Mouse (Mus musculus) myocyte (in vitro differentiated cells): ENCODE measurements around the gene Thrsp. TPM values are rescaled to one million over a fixed set of nuclear protein-coding genes. Genes with fewer than 3 reads are reported as not detected.
A peak's percentile ranks its signal among the peaks of the same experiment; 100 is the strongest.

Source experiments
- H3K27me3 ChIP-seq: one replicate; pipeline ENCODE4 v1.6.1; 2011; ENCODE audit not compliant: control insufficient read depth, insufficient read depth, insufficient read length
- H3K36me3 ChIP-seq: one replicate; pipeline ENCODE4 v1.6.1; 2011; ENCODE audit not compliant: control insufficient read depth, insufficient read depth
- H3K4me2 ChIP-seq: one replicate; pipeline ENCODE4 v1.6.1; 2011; ENCODE audit warnings: low read depth, control low read depth
- H3K4me3 ChIP-seq: one replicate; pipeline ENCODE4 v1.5.1; 2011; ENCODE audit warnings: mild to moderate bottlenecking, control low read depth, moderate library complexity
- H3K79me2 ChIP-seq: one replicate; pipeline ENCODE4 v1.6.1; 2011; ENCODE audit not compliant: control insufficient read depth, insufficient read depth
- H3ac ChIP-seq: one replicate; pipeline ENCODE4 v1.6.1; 2011; ENCODE audit not compliant: control insufficient read depth, insufficient read length
- CEBPB ChIP-seq: IDR thresholded peaks from 2 replicates; pipeline ENCODE4 v1.6.1; 2011; ENCODE audit warnings: mild to moderate bottlenecking, moderate library complexity; ENCODE audit not compliant: poor library complexity, insufficient read depth, severe bottlenecking
- E2F4 ChIP-seq: IDR thresholded peaks from one replicate; pipeline ENCODE4 v1.6.1; 2011; ENCODE audit warnings: mild to moderate bottlenecking, control low read depth, moderate library complexity; ENCODE audit not compliant: insufficient read depth
- MAX ChIP-seq: IDR thresholded peaks from one replicate; pipeline ENCODE4 v1.6.1; 2011; ENCODE audit warnings: low read depth, mild to moderate bottlenecking, control low read depth
- MYOD1 ChIP-seq, 3 experiments: IDR thresholded peaks; one replicate each; pipeline ENCODE4 v1.6.1; 2011; ENCODE audit warnings: control low read depth in 2 of 3, low read depth in 2 of 3, mild to moderate bottlenecking in 2 of 3, moderate library complexity in 1 of 3; ENCODE audit not compliant: insufficient read length in 2 of 3, control insufficient read depth in 1 of 3
- MYOG ChIP-seq, 3 experiments: IDR thresholded peaks; one replicate each; pipeline ENCODE4 v1.6.1; 2011; ENCODE audit warnings: control low read depth in 2 of 3, low read depth in 2 of 3, mild to moderate bottlenecking in 2 of 3; ENCODE audit not compliant: insufficient read length in 2 of 3, control insufficient read depth in 1 of 3, insufficient read depth in 1 of 3
- POLR2A ChIP-seq: IDR thresholded peaks from one replicate; pipeline ENCODE4 v1.6.1; 2011; ENCODE audit warnings: low read depth, mild to moderate bottlenecking, control low read depth, moderate library complexity; ENCODE audit not compliant: insufficient read length
- POLR2AphosphoS2 ChIP-seq: IDR thresholded peaks from one replicate; pipeline ENCODE4 v1.6.1; 2011; ENCODE audit warnings: low read depth, control low read depth; ENCODE audit not compliant: insufficient read length
- REST ChIP-seq: IDR thresholded peaks from one replicate; pipeline ENCODE4 v1.6.1; 2011; ENCODE audit warnings: mild to moderate bottlenecking, control low read depth, moderate library complexity; ENCODE audit not compliant: insufficient read depth, insufficient read length
- SRF ChIP-seq: IDR thresholded peaks from one replicate; pipeline ENCODE4 v1.6.1; 2011; ENCODE audit warnings: low read depth; ENCODE audit not compliant: control insufficient read depth, insufficient read length
- TCF12 ChIP-seq: IDR thresholded peaks from one replicate; pipeline ENCODE4 v1.6.1; 2011; ENCODE audit warnings: mild to moderate bottlenecking, control low read depth; ENCODE audit not compliant: poor library complexity, insufficient read depth, severe bottlenecking
- TCF3 ChIP-seq: IDR thresholded peaks from one replicate; pipeline ENCODE4 v1.6.1; 2011; ENCODE audit warnings: low read depth, control low read depth; ENCODE audit not compliant: insufficient read length
- USF1 ChIP-seq: IDR thresholded peaks from one replicate; pipeline ENCODE4 v1.6.1; 2011; ENCODE audit warnings: low read depth, mild to moderate bottlenecking, control low read depth, moderate library complexity
- polyA plus RNA-seq: library from polyadenylated mRNA; unstranded; fragments of >200 nt; fragmentation: generic; extraction: Trizol; gene quantifications from one replicate; pipeline ENCODE4 v1.2.1, GENCODE M21; 2012; ENCODE audit warnings: missing spikeins

The Thrsp gene
- 0.02 TPM for polyA plus RNA-seq

DNA sequence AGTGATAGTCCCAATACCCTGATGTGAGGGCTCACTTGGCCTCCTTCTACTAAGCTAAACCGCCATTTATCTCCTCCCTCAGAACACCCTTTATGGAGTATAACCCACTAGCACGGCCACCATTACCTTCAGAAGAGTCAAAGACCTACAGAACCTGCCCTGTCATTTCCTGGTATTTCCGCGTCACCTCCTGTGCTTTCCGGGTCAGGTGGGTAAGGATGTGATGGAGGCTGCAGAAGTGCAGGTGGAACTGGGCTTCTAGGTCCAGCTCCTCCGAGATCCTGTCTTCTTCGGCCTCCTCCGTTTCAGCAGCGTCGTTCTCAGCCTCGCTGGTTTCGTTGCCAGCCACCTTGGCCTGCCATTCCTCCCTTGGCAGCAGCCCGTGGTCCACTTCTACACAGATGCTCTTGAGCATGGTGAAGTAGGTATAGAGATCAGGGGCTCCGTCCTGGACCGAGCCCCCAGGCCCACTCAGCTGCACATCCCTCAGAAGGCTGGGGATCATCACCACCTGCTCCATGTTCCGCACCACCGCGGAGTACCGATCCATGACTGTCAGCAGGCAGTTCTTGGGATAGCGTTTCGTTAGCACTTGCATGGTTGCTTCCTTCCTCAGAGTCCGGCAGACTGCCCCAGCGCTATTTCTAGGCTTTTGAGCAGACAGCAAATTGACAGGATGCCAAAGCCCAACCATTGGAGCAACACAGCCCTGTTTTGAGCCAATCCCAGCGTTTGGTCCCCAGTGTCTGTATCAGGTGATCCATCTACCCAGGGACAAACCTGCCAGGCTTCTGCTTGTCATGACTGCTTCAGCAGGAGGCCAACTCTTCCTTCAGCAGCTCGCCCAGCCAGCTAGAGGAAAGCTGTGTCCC, at the start of gene Thrsp:
Thrsp (minus strand) TSS at position 825 of the 872 bp plus-strand sequence.
- no peak within 1 kb of the TSS for H3K4me3 ChIP-seq
- no peaks in the 10 kb centered on the region for H3K27me3 ChIP-seq
- TF ChIP-seq POLR2A (no peak), MAX (no peak), TCF3 (no peak), REST (no peak), CEBPB (no peak), USF1 (no peak), MYOG (IDR thresholded peaks at IDR 0.05; ENCODE audit: control insufficient read depth in 1 of 3, insufficient read depth in 1 of 3, insufficient read length in 2 of 3, low read depth in 2 of 3) (no peak), SRF (no peak), E2F4 (no peak), MYOD1 (IDR thresholded peaks at IDR 0.05; ENCODE audit: control insufficient read depth in 1 of 3, insufficient read length in 2 of 3, low read depth in 2 of 3) (no peak), TCF12 (no peak), POLR2AphosphoS2 (no peak)
- H3K36me3 ChIP-seq = no peaks in the 10 kb centered on the region
- no peaks in the 10 kb centered on the region for H3K79me2 ChIP-seq
- H3ac ChIP-seq = no peak within 1 kb of the TSS
- no peak within 1 kb of the TSS for H3K4me2 ChIP-seq

DNA sequence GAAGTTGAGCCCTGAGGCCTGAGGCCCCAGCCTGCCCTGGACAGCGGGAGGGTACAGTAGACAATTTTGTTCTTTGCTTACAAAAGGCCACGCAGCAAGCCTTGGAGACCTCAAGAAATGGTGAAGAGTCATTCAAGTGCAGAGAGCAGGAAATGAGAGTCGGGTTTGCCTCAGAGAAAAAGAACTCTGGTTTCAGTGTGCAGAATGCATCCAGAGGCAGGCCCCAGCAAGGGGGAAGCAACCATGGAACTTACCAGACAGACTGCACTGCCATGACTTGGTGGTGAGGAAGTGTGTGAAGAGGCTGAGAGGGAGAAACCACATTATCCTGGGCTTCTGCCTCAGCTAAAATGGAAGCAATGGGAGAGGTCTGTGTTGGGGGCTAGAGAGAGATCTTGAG, 38.0 kb upstream of the Thrsp start:
- Histone ChIP-seq H3ac (no peak overlapping the region), H3K4me3 (no peak overlapping the region), H3K4me2 (no peak overlapping the region), H3K36me3 (no peaks in the 10 kb centered on the region), H3K27me3 (no peaks in the 10 kb centered on the region), H3K79me2 (no peaks in the 10 kb centered on the region)
- TF ChIP-seq MAX = no peak
- no peak for TF ChIP-seq SRF
- TF ChIP-seq POLR2A = no peak
- no peak for TF ChIP-seq TCF12
- no peak for TF ChIP-seq REST
- TF ChIP-seq MYOG (IDR thresholded peaks at IDR 0.05; ENCODE audit: control insufficient read depth in 1 of 3, insufficient read depth in 1 of 3, insufficient read length in 2 of 3, low read depth in 2 of 3) = no peak
- TF ChIP-seq USF1 = no peak
- TF ChIP-seq TCF3 = no peak
- no peak for TF ChIP-seq MYOD1 (IDR thresholded peaks at IDR 0.05; ENCODE audit: control insufficient read depth in 1 of 3, insufficient read length in 2 of 3, low read depth in 2 of 3)
- TF ChIP-seq CEBPB = no peak
- TF ChIP-seq POLR2AphosphoS2 = no peak
- TF ChIP-seq E2F4 = no peak

DNA sequence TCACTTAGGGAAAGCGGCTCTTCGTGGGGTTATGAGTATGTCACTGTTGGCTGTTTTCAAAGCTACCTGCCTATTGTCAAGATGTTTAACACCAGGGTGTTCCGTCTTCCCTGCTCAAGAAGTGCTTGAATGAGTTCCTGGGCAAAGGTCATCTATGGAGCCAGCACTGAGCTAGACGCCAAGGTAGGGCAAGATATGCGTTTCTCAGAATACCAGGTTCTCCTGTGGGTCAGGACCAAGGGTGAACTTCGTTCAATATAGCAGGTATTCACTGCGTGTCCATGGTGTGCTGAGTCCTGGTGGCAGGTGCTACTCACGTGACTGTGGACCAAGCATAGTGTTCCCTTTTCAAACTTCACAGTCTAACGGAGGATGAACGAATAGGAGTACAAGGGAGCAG, 37.3 kb upstream of the Thrsp start:
- TF ChIP-seq E2F4 (no peak), POLR2A (no peak), POLR2AphosphoS2 (no peak), TCF3 (no peak)
- Histone ChIP-seq H3K27me3 (no peaks in the 10 kb centered on the region), H3K4me2 (no peak overlapping the region), H3K4me3 (no peak overlapping the region), H3K36me3 (no peaks in the 10 kb centered on the region), H3ac (no peak overlapping the region), H3K79me2 (no peaks in the 10 kb centered on the region)

DNA sequence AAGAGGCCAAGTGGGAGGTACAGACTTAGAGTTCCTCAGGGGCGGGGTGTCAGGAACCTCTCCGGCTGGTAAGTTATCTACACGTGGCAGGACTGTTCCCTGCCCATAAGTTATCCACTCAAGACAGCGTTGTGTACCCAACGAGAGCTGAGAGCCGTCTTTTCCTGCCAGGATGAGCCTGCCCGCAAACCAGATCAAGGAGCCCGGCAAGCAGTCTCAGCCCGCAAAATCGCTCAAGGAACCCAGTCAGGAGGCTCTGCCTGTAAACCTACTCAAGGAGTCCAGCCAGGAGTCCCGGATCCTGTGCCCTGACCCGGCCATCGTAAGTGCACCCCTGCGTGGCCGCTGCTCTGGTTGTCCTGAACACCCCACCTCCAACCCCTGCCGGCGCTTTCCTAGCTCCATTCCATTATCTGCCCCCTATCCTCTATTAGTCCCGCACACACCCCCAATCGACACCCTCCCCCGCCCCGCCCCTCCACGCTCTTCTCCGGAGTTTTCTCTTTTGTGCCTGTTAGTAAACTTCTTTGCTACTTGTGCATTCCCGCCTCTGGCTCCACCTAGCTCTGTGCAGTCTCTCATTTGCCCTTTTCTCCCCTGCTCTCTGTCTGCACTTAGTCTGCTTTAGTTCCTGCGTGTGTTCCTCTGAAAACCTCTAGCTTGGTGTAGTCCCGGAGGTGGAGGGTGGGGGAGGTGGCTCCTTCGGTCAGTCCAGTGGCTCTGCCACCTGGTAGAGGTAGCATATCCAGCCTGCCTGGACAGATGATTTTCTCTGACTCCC, 35.8 kb upstream of the Thrsp start:
- H3K27me3 ChIP-seq = no peaks in the 10 kb centered on the region
- no peaks in the 10 kb centered on the region for H3K79me2 ChIP-seq
- peak overlapping the region; percentile 69 for H3K4me2 ChIP-seq
- no peak overlapping the region for H3ac ChIP-seq
- TF ChIP-seq POLR2AphosphoS2 (no peak), E2F4 (no peak), TCF3 (no peak), MYOG (IDR thresholded peaks at IDR 0.05; ENCODE audit: control insufficient read depth in 1 of 3, insufficient read depth in 1 of 3, insufficient read length in 2 of 3, low read depth in 2 of 3) (no peak), POLR2A (no peak), MAX (no peak), MYOD1 (IDR thresholded peaks at IDR 0.05; ENCODE audit: control insufficient read depth in 1 of 3, insufficient read length in 2 of 3, low read depth in 2 of 3) (no peak), SRF (no peak), REST (no peak), TCF12 (no peak), USF1 (no peak), CEBPB (no peak)
- H3K36me3 ChIP-seq = no peaks in the 10 kb centered on the region
- no peak overlapping the region for H3K4me3 ChIP-seq
